Mouse (Mus musculus) cerebellum, adult 2 months (tissue): ENCODE results near the gene Ang5. TPM values are rescaled to one million over a fixed set of nuclear protein-coding genes. Genes with fewer than 3 reads are reported as not detected.
"Not testable (repeated sequence)": the region's sequence is repeated elsewhere in the genome, so short reads cannot be mapped to it uniquely, and the experiment has no call there.

ENCODE experiments used
- DNase-seq, 2 experiments: peaks; one replicate each; pipeline ENCODE4 v3.0.0; 2021
- H3K27ac ChIP-seq: fragments of 200-500 bp; 2 replicates; pipeline ENCODE4 v1.5.1; 2012; ENCODE audit warnings: low read length, control low read depth, inconsistent platforms; ENCODE audit not compliant: insufficient read depth
- H3K27me3 ChIP-seq: fragments of 200-500 bp; 2 replicates; pipeline ENCODE4 v1.6.1; 2012; ENCODE audit warnings: inconsistent platforms, mild to moderate bottlenecking, low read length, moderate library complexity; ENCODE audit not compliant: control insufficient read depth, insufficient read depth
- H3K4me1 ChIP-seq: fragments of 200-500 bp; 2 replicates; pipeline ENCODE4 v1.6.1; 2011; ENCODE audit warnings: low read length; ENCODE audit not compliant: control insufficient read depth, insufficient read depth
- H3K4me3 ChIP-seq: fragments of 200-500 bp; replicated peaks from 2 replicates; pipeline ENCODE3; 2011; ENCODE audit warnings: mild to moderate bottlenecking, low read depth, low read length, control low read depth; ENCODE audit not compliant: insufficient read depth
- CTCF ChIP-seq: fragments of 200-500 bp; IDR thresholded peaks from 2 replicates; pipeline ENCODE4 v1.5.1; 2011; ENCODE audit warnings: low read depth, mild to moderate bottlenecking, control low read depth, low read length, moderate library complexity, borderline replicate concordance; ENCODE audit not compliant: insufficient read depth
- POLR2A ChIP-seq: fragments of 200-500 bp; IDR thresholded peaks from 2 replicates; pipeline ENCODE4 v1.6.1; 2011; ENCODE audit warnings: low read length, control low read depth, borderline replicate concordance; ENCODE audit not compliant: insufficient read depth
- WGBS: fragments of 180-500 bp; shearing (Covaris S2); methylation state at CpG from one replicate; pipeline ENCODE4 v1.1.7; 2018; 5-methylcytosine and 5-hydroxymethylcytosine counted together
- polyA plus RNA-seq: library from polyadenylated mRNA; depleted of rRNA; stranded (reverse); fragments of >200 nt; gene quantifications from 2 replicates; pipeline ENCODE4 v1.2.3, GENCODE M21; 2012; rRNA removed

Ang5 gene
- polyA plus RNA-seq, 1 experiment: not detected

DNA sequence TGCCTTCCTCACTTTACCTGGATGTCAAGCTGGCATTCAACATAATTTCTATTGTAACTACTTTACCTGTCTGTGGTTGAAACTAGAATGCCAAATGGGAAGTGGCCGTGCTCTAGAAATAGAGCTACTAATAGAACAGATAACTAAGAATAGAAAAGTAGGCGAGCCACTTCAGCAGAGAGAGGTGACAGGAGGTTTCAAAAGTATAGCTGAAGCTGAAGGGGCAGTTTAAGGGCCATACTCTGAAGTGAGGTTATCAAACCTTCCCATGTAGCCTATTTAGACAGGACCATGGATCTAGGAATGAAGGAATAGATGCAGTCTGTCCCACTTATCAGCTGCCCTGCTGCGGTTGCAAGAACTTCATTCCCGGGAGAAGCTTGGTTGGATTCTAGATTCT lies 26.6 kb downstream of the Ang5 start:
- H3K27ac ChIP-seq: no peak overlapping the region
- 69% methylated on average over 4 of the region's 4 CpGs for WGBS
- H3K27me3 ChIP-seq: no peaks in the 10 kb centered on the region
- H3K4me1 ChIP-seq: no peaks in the 10 kb centered on the region
- TF ChIP-seq CTCF (no peak), POLR2A (no peak)
- no peak overlapping the region for H3K4me3 ChIP-seq
- no peak for DNase-seq

DNA sequence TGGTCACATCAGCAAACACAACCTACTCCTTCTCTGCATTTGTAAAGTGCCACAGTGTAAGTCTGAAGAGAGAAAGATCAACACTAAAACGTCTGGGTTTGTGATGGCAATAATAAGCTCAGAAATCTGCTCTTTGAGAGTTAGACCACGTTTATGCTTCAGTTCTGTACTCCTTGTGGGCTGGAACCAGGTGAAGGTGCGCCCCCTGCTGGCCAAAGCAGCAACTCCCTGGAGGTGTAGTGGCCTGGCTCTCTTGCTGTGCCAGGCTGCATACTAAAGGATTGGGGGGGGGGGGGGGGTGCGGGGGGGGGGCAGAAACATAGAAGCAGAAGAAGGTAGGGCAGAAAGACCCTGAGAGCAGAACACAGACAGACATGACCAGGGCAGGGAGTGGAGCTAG lies 27.0 kb downstream of the Ang5 start:
- 3% methylated on average over 4 of the region's 4 CpGs for WGBS
- DNase-seq: peak; percentile 6 to 18
- Histone ChIP-seq H3K4me3 (no peak overlapping the region), H3K27me3 (no peaks in the 10 kb centered on the region), H3K27ac (no peak overlapping the region), H3K4me1 (no peaks in the 10 kb centered on the region)
- peak; percentile 38; the same call in 1 of the 2 replicates for TF ChIP-seq CTCF
- TF ChIP-seq POLR2A: no peak

DNA sequence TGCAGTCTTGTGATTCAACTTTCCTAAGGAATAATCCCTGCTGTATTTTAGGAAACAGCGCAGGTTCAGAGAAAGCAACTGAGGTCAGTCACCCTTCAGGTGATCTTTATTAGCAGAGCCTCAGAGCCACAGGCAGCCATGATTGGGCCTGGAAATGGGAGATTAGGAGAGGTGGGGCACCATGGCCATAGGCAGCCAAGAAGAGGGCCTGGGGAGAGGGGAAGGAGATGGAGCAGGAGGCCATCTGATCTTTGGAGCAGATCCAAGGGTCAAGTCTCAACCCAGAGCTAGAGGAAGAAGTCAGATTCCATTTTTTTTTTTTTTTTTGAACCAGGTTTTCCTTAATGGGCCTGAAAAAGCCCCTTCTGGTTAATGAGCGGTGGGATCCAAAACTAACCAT lies 29.3 kb downstream of the Ang5 start:
- Histone ChIP-seq H3K4me1 (no peaks in the 10 kb centered on the region), H3K4me3 (no peak overlapping the region), H3K27ac (no peak overlapping the region), H3K27me3 (no peaks in the 10 kb centered on the region)
- WGBS: 97% methylated on average over 2 of the region's 2 CpGs
- no peak for DNase-seq
- TF ChIP-seq POLR2A: no peak
- no peak for TF ChIP-seq CTCF

DNA sequence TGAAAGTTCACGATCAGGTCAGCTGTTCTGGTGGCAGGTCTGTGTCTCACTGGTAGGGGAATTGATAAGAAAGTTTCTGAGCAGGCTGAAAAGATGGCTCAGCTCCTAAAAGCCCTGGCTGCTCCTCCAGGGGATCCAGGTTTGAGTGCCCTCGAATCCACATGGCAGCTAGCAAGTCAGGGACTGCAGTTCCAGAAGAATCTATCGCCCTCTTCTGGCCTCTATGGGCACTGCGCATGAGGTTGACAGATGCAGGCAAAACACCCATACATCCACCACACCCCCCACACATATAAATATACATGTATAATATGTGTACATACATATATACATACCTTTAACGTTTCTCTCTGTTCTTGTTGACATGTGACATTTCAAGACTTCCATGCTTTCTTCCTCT lies 30.5 kb downstream of the Ang5 start:
- WGBS: 13% methylated on average over 5 of the region's 5 CpGs
- not testable (repeated sequence) for H3K4me3 ChIP-seq, H3K27me3 ChIP-seq, H3K27ac ChIP-seq, H3K4me1 ChIP-seq
- peak; percentile 25 to 52 for DNase-seq
- TF ChIP-seq CTCF: peak; percentile 22; the same call in 1 of the 2 replicates

DNA sequence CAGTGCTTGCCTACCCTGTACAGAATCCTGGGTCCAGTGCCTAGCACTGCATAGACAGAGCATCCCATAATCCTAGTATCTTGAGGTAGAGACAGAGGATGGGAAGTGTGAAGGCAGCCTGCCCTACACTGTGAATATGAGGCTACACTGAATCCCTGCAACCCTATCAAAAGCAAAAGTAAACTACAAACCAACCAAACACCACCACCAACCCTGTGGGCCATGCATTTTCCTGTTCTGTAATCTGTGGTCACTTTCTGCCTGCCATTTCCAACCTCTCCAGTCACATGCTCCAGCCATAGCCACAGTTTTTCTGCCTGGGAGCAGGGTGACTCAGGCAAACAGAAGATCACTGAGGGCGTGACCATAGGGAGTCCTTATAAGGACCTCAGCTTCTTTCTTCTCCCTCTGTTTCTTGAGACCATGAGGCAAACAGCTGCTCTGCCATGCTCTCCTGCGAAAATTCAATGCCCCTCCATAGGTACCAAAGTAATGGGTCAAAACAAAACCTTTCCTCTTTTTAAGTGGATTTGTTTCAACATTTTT lies 41.7 kb downstream of the Ang5 start:
- 71% methylated on average over 2 of the region's 2 CpGs for WGBS
- H3K4me3 ChIP-seq, DNase-seq, H3K4me1 ChIP-seq, H3K27me3 ChIP-seq, H3K27ac ChIP-seq: not testable (repeated sequence)

DNA sequence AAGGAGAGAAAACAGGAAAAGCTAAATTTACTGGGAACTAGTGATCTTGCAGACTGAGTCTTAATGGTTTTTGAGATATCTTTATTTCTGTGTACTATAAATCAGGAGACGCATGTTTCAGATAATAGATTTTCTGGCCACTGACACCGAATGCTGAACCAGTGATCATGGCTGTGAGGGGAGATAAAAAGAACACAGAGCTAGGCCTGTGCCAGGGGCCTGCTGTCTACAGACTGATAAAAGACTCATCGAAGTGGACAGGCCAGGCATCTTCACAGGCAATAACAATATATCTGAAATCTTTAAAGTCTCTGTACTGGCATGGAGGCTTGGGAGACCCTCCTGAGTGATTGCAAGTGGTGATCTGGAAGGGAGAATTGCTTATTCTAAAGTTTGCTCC lies 44.7 kb downstream of the Ang5 start:
- WGBS: 86% methylated on average over 3 of the region's 3 CpGs
- no peak for TF ChIP-seq POLR2A
- TF ChIP-seq CTCF: no peak
- no peak for DNase-seq
- Histone ChIP-seq H3K4me1 (no peaks in the 10 kb centered on the region), H3K4me3 (no peak overlapping the region), H3K27me3 (no peaks in the 10 kb centered on the region), H3K27ac (no peak overlapping the region)

DNA sequence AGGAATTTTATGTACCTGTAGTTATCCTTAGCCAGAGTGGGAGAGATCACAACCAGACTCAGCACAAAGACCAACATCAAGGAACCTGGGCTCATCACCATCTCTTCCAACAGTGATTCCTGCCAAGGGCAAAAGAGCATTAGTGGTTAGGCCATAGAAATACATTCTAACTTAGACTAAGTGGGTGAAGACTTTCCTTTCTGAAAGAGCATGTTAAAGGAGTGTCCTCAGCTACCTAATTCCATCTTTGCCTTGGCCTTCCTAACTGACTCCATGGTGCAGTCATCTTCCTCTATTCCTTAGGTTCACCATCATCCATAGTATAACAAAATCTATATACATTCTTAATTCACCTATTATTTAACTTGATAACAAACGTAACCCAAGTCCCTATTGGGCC lies 45.3 kb downstream of the Ang5 start, which contains the start of gene Ang6:
Gene Ang6 (minus strand): TSS at position 101 of the 400 bp plus-strand sequence.
- Histone ChIP-seq H3K4me3 (no peak within 1 kb of the TSS), H3K27ac (no peak within 1 kb of the TSS), H3K4me1 (no peaks in the 10 kb centered on the region), H3K27me3 (no peaks in the 10 kb centered on the region)
- WGBS: 70% methylated on average over 1 of the region's 1 CpGs
- TF ChIP-seq POLR2A: no peak
- TF ChIP-seq CTCF: no peak
- DNase-seq: no peak

DNA sequence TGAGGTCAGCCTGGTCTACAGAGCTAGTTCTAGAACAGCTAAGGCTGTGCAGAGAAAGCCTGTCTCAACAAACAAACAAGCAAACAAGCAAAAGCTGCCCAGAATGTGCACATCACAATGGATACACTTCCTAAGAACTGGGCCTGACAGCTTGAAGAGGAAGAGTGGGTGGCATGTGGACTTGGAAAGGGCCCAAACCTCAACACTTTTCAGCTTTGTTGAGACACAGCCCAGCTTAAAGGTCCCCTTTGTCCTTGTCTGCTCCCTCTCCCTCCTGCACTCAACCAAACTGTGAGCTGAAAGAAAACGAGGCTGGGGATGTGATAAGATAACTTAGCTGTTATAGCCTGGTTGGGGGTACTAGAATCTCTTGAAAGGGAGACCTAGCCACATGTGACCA lies 51.2 kb downstream of the Ang5 start:
- H3K4me1 ChIP-seq, DNase-seq, H3K27ac ChIP-seq, H3K27me3 ChIP-seq, H3K4me3 ChIP-seq: not testable (repeated sequence)
- WGBS: no CpG with 5 or more reads among the region's 1 CpGs

DNA sequence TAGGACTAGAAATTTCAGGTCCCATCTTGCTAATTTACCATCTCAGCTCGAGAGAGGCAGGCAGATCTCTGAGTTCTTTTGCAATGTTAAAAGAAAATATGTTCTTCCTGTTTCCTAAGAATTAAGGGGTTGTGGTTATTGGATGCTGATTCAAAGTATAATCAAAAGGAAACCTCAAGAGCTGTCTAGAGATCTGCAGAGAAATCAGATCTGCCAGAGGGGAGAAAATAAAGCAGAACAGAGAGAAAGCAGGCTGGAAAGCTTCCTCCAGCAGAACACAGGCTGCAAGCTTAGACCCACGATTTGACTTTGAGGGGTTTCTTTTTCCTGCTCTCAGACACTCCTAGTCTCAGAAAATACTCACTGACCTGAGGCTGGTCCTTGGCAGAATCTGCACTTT lies 52.8 kb downstream of the Ang5 start:
- not testable (repeated sequence) for DNase-seq, H3K4me1 ChIP-seq, H3K27ac ChIP-seq, H3K27me3 ChIP-seq, H3K4me3 ChIP-seq
- 45% methylated on average over 2 of the region's 2 CpGs for WGBS

Other genes starting within 250 kb of the Ang5 start
- not detected in 2 replicates for gene Gm16506, start 229.6 kb upstream of the Ang5 start, polyA plus RNA-seq
- gene Gm6526, start 209.2 kb upstream of the Ang5 start, polyA plus RNA-seq: not detected in 2 replicates
- not detected in 2 replicates for gene Gm8180, start 172.3 kb upstream of the Ang5 start, polyA plus RNA-seq
- gene Ear1, start 81.6 kb upstream of the Ang5 start, polyA plus RNA-seq: not detected in 2 replicates
- not detected in 2 replicates for gene Ear10, start 33.5 kb upstream of the Ang5 start, polyA plus RNA-seq
- 0.15 and 0.16 TPM in 2 replicates for gene Gm8113, start 31.7 kb upstream of the Ang5 start, polyA plus RNA-seq
- not detected in 2 replicates for gene Ang6, start 45.2 kb downstream of the Ang5 start, polyA plus RNA-seq
- gene Ear2, start 145.6 kb downstream of the Ang5 start, polyA plus RNA-seq: 0.33 and 0.44 TPM in 2 replicates
- gene Gm3327, start 166.8 kb downstream of the Ang5 start, polyA plus RNA-seq: not detected in 2 replicates
- not detected in 2 replicates for gene Gm8212, start 240.6 kb downstream of the Ang5 start, polyA plus RNA-seq